In the genomic region with DNA sequence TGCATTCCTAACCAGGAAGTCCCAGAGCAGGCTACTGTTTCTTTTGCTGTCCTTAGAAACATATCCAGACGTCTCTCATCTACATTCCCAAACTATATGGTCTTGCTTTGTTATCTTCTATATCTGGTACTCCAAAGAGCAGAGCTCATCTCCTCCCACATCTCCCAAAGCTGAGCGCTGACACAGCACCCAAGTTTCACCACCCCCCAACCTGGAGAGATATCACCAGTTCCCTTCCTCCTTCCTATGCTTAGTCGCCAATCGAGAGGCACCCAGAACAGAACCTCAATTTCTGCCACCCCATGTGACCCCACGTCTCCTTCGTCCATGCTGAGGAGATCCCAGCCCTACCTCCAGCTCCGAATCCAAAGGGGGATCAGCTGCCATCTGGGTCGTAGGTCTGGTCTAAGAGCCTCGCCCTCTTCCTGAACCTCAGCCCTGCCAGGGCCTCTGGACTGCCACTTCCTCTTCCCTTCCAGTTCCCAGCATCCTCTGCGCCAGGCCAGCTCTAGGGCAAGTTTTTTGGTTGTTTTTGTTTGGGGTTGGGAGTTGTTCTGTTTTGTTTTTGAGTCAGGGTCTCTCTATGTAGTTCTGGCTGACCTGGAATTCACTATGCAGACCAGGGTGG, we compare ENCODE assay signal across 8 mouse cellular contexts. TPM values are rescaled to one million over a fixed set of nuclear protein-coding genes. Genes with fewer than 3 reads are reported as not detected.
A peak's percentile ranks its signal among the peaks of the same experiment; 100 is the strongest.
DNase-seq lines count a peak whose midpoint lies in the region; ATAC-seq and TF ChIP-seq lines count a peak whose summit lies in the region.

No protein-coding gene starts in this region.

- H3K27ac ChIP-seq in gastrocnemius, adult 2 months = peak overlapping the region; percentile 48
- H3K27ac ChIP-seq in midbrain, embryonic 14.5 days (replicated peaks; ENCODE audit: low read depth, low read length) = no peak overlapping the region

- H3K9me3 ChIP-seq in midbrain, embryonic 14.5 days (ENCODE audit: control insufficient read depth, low read length) = no peaks in the 10 kb centered on the region

- no peak overlapping the region; the same call in 1 of the 2 replicates for H3K9ac ChIP-seq in midbrain, embryonic 14.5 days (replicated peaks; ENCODE audit: low read length)

- peak overlapping the region; percentile 39 for H3K4me3 ChIP-seq in gastrocnemius, adult 2 months
- H3K4me3 ChIP-seq in midbrain, embryonic 14.5 days (replicated peaks; ENCODE audit: low read depth, low read length) = no peak overlapping the region

- ATAC-seq in midbrain, embryonic 14.5 days (ENCODE audit: low FRiP score, low TSS enrichment) = no peak

- intact Hi-C loops in gastrocnemius, adult 2 months (cut with DNase I) = no loop called here
- intact Hi-C loops in gastrocnemius, postnatal 36 days (cut with DNase I) = loop anchor here (2.0 kb wide), 1 partner anchor 19 kb away; no protein-coding TSS in a partner anchor

- WGBS in midbrain, embryonic 14.5 days = 86% methylated on average over 10 of the region's 10 CpGs

- TF ChIP-seq CTCF in gastrocnemius, adult 2 months (IDR thresholded peaks at IDR 0.05) = no peak

- no peak overlapping the region for H3K4me2 ChIP-seq in midbrain, embryonic 14.5 days (ENCODE audit: low read length)

- peak; percentile 31 for DNase-seq in gastrocnemius, adult 2 months
- no peak for DNase-seq in gastrocnemius, postnatal 10 days
- DNase-seq in spleen, postnatal 36 days (ENCODE audit: low spot score in 2 of 2) = peak; percentile 48
- DNase-seq in spleen, adult 12 weeks (ENCODE audit: low spot score) = no peak
- DNase-seq in lung, postnatal 10 days = peak; percentile 52
- DNase-seq in thymus, postnatal 36 days = peak; percentile 34 to 52
- no peak for DNase-seq in gastrocnemius, postnatal 36 days
- DNase-seq in midbrain, embryonic 14.5 days = no peak

- H3K36me3 ChIP-seq in midbrain, embryonic 14.5 days (ENCODE audit: control insufficient read depth, insufficient read depth, low read length) = peaks cover 35% of the 10 kb centered on the region

- H3K4me1 ChIP-seq in midbrain, embryonic 14.5 days (ENCODE audit: control insufficient read depth, insufficient read depth, low read length) = peaks cover 8% of the 10 kb centered on the region; the same call in 1 of the 2 replicates

- no peaks in the 10 kb centered on the region for H3K27me3 ChIP-seq in midbrain, embryonic 14.5 days (ENCODE audit: control insufficient read depth, insufficient read depth, low read length)

RNA-seq across cellular contexts. Expression of a gene that starts 5.3 kb away (rescaled TPM):
- 10 to 100 TPM; 25.8 to 29.9 TPM for total RNA-seq in gastrocnemius, adult 2 months (2021)
- total RNA-seq in gastrocnemius, postnatal 10 days (2021) = 10 to 100 TPM; 53.4 to 54.7 TPM
- 10 to 100 TPM; 30.6 to 33.7 TPM for total RNA-seq in gastrocnemius, postnatal 36 days (2021)
- 26.6 TPM in 2 replicates for polyA plus RNA-seq in midbrain, embryonic 14.5 days (2014; fragmentation: Nextera tagmentation; extraction: Ambion mirVana)

RNA-seq across cellular contexts. Expression of a gene that starts 21.3 kb away (rescaled TPM):
- total RNA-seq in gastrocnemius, adult 2 months (2021) = 10 to 100 TPM; 11.2 to 13.1 TPM
- 10 to 100 TPM; 19.4 to 20.6 TPM for total RNA-seq in gastrocnemius, postnatal 10 days (2021)
- 10 to 100 TPM; 11.3 to 12.0 TPM for total RNA-seq in gastrocnemius, postnatal 36 days (2021)
- polyA plus RNA-seq in midbrain, embryonic 14.5 days (2014; fragmentation: Nextera tagmentation; extraction: Ambion mirVana) = 109 and 113 TPM in 2 replicates

RNA-seq across cellular contexts. Expression of a gene that starts 27.2 kb away (rescaled TPM):
- under 1 TPM; 0.08 to 0.39 TPM for total RNA-seq in gastrocnemius, adult 2 months (2021)
- total RNA-seq in gastrocnemius, postnatal 10 days (2021) = under 1 TPM; 0.14 to 0.38 TPM
- total RNA-seq in gastrocnemius, postnatal 36 days (2021) = under 1 TPM; 0.10 to 0.12 TPM
- 0.72 and 1.3 TPM in 2 replicates for polyA plus RNA-seq in midbrain, embryonic 14.5 days (2014; fragmentation: Nextera tagmentation; extraction: Ambion mirVana)

RNA-seq across cellular contexts. Expression of a gene that starts 41.2 kb away (rescaled TPM):
- total RNA-seq in gastrocnemius, adult 2 months (2021) = 10 to 100 TPM; 17.8 to 20.3 TPM
- total RNA-seq in gastrocnemius, postnatal 10 days (2021) = 10 to 100 TPM; 28.0 to 34.5 TPM
- 10 to 100 TPM; 16.7 to 17.8 TPM for total RNA-seq in gastrocnemius, postnatal 36 days (2021)
- 106 and 116 TPM in 2 replicates for polyA plus RNA-seq in midbrain, embryonic 14.5 days (2014; fragmentation: Nextera tagmentation; extraction: Ambion mirVana)

RNA-seq across cellular contexts. Expression of a gene that starts 47.4 kb away (rescaled TPM):
- total RNA-seq in gastrocnemius, adult 2 months (2021) = 10 to 100 TPM; 16.3 to 27.7 TPM
- total RNA-seq in gastrocnemius, postnatal 10 days (2021) = 10 to 100 TPM; 40.6 to 59.8 TPM
- total RNA-seq in gastrocnemius, postnatal 36 days (2021) = 10 to 100 TPM; 21.9 to 22.5 TPM
- 8.5 and 12.3 TPM in 2 replicates for polyA plus RNA-seq in midbrain, embryonic 14.5 days (2014; fragmentation: Nextera tagmentation; extraction: Ambion mirVana)

Comparison
In these comparisons a context has a peak if more than half of its experiments do, and no peak if none do; other contexts are left out.
1. DNase-seq: peak in gastrocnemius, adult 2 months (single experiment), spleen, postnatal 36 days (2 of 2), lung, postnatal 10 days (single experiment) and thymus, postnatal 36 days (2 of 2); none in gastrocnemius, postnatal 10 days (single experiment), spleen, adult 12 weeks (single experiment), gastrocnemius, postnatal 36 days (0 of 2) and midbrain, embryonic 14.5 days (single experiment).